Comparison of ENCODE assay signal across 8 mouse cellular contexts in genomic region chr19:42325894-42326293, GRCm38 (mm10).
A peak's percentile ranks its signal among the peaks of the same experiment; 100 is the strongest.
DNase-seq lines count a peak whose midpoint lies in the region; ATAC-seq lines count a peak whose summit lies in the region.

No protein-coding gene starts in this region.

- H3K4me1 ChIP-seq in kidney, embryonic 16.5 days (ENCODE audit: insufficient read depth, low read length): no peaks in the 10 kb centered on the region

- H3K27me3 ChIP-seq in kidney, embryonic 16.5 days (ENCODE audit: insufficient read depth, low read length): no peaks in the 10 kb centered on the region

- H3K36me3 ChIP-seq in kidney, embryonic 16.5 days (ENCODE audit: insufficient read depth, low read length): no peaks in the 10 kb centered on the region

- H3K9me3 ChIP-seq in kidney, embryonic 16.5 days (ENCODE audit: low read length): no peaks in the 10 kb centered on the region

- DNase-seq in kidney, adult 18-20 months: peak; percentile 56
- DNase-seq in ZHBTc4 (ENCODE audit: low read depth, low spot score): peak; percentile 85
- DNase-seq in gastrocnemius, adult 18-20 months (ENCODE audit: low spot score): peak; percentile 63
- peak; percentile 89 for DNase-seq in kidney, postnatal 10 days
- DNase-seq in ovary, adult 18-20 months (ENCODE audit: low spot score): peak; percentile 56
- no peak for DNase-seq in left cerebral cortex, postnatal 25 days (ENCODE audit: low spot score in 2 of 2)
- DNase-seq in right cerebral cortex, postnatal 36 days (ENCODE audit: low spot score in 2 of 2): no peak

- intact Hi-C loops in left cerebral cortex, postnatal 25 days (cut with DNase I): no loop called here

- no peak overlapping the region for H3K4me3 ChIP-seq in kidney, embryonic 16.5 days (ENCODE audit: low read length)

- no peak for ATAC-seq in kidney, embryonic 16.5 days (ENCODE audit: low FRiP score, low TSS enrichment)

- H3K4me2 ChIP-seq in kidney, embryonic 16.5 days (replicated peaks; ENCODE audit: low read depth, low read length): no peak overlapping the region

- no peak overlapping the region for H3K9ac ChIP-seq in kidney, embryonic 16.5 days (replicated peaks; ENCODE audit: low read length)

- WGBS in kidney, embryonic 16.5 days: 4% methylated on average over 11 of the region's 11 CpGs

- no peak overlapping the region for H3K27ac ChIP-seq in kidney, embryonic 16.5 days (ENCODE audit: low read length)

Comparison
In these comparisons a context has a peak if more than half of its experiments do, and no peak if none do; other contexts are left out.
1. DNase-seq: peak in kidney, adult 18-20 months (single experiment), ZHBTc4 (single experiment), gastrocnemius, adult 18-20 months (single experiment), kidney, postnatal 10 days (single experiment) and ovary, adult 18-20 months (single experiment); none in left cerebral cortex, postnatal 25 days (0 of 2) and right cerebral cortex, postnatal 36 days (0 of 2).